Comparison of ENCODE assay signal across 8 mouse cellular contexts in the genomic region with DNA sequence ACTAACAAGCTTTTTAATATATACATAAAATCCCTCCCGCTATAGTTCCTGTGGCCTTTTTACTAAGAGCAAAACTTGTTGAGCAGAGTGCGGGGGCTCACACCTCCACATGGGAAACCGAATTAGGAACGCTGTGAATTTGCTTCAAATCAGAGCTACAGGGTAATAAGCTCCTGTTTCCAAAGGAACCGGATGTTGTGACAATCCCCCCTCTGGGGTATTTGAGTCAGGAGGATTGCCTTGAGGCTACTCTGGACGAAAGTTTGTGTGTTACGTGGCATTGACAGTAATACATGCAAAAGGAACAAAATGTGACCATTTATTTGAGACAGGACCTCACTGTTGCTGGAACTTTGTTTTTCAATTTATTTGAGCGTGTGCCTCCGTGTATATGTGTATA. TPM values are rescaled to one million over a fixed set of nuclear protein-coding genes. Genes with fewer than 3 reads are reported as not detected.
DNase-seq lines count a peak whose midpoint lies in the region; ATAC-seq and TF ChIP-seq lines count a peak whose summit lies in the region.

No protein-coding gene starts in this region.

- no peak for TF ChIP-seq CTCF in lung, adult 2 months (IDR thresholded peaks at IDR 0.05; ENCODE audit: insufficient read depth, low read length)

- ATAC-seq in embryonic facial prominence, embryonic 12.5 days (ENCODE audit: insufficient number of reproducible peaks, insufficient read depth, low FRiP score, low TSS enrichment) = no peak
- no peak for ATAC-seq in intestine, embryonic 16.5 days
- ATAC-seq in neural tube, embryonic 15.5 days (ENCODE audit: low FRiP score) = no peak
- no peak for ATAC-seq in cerebellum, adult (ENCODE audit: insufficient number of reproducible peaks, low FRiP score, low TSS enrichment)

- no peaks in the 10 kb centered on the region for H3K9me3 ChIP-seq in embryonic facial prominence, embryonic 12.5 days
- H3K9me3 ChIP-seq in intestine, embryonic 16.5 days (ENCODE audit: control insufficient read depth, low read length) = no peaks in the 10 kb centered on the region
- H3K9me3 ChIP-seq in neural tube, embryonic 15.5 days (replicated peaks) = no peaks in the 10 kb centered on the region

- H3K4me3 ChIP-seq in lung, adult 2 months (replicated peaks; ENCODE audit: extremely low read depth, low read depth, low read length) = peak overlapping the region; percentile 97
- H3K4me3 ChIP-seq in embryonic facial prominence, embryonic 12.5 days = peak overlapping the region; percentile 82
- peak overlapping the region; percentile 79 for H3K4me3 ChIP-seq in intestine, embryonic 16.5 days (ENCODE audit: low read length)
- H3K4me3 ChIP-seq in neural tube, embryonic 15.5 days (replicated peaks) = peak overlapping the region; percentile 78

- no peaks in the 10 kb centered on the region for H3K27me3 ChIP-seq in embryonic facial prominence, embryonic 12.5 days
- no peaks in the 10 kb centered on the region for H3K27me3 ChIP-seq in intestine, embryonic 16.5 days (replicated peaks; ENCODE audit: control insufficient read depth, insufficient read depth, low read length)
- H3K27me3 ChIP-seq in neural tube, embryonic 15.5 days (replicated peaks) = no peaks in the 10 kb centered on the region

- peak overlapping the region; percentile 73 for H3K4me2 ChIP-seq in embryonic facial prominence, embryonic 12.5 days (replicated peaks)
- peak overlapping the region; percentile 85 for H3K4me2 ChIP-seq in intestine, embryonic 16.5 days (ENCODE audit: low read depth, low read length)
- H3K4me2 ChIP-seq in neural tube, embryonic 15.5 days = peak overlapping the region; percentile 83

- 9% methylated on average over 9 of the region's 9 CpGs for WGBS in lung, adult 2 months
- 27% methylated on average over 9 of the region's 9 CpGs for WGBS in embryonic facial prominence, embryonic 12.5 days
- WGBS in intestine, embryonic 16.5 days = 22% methylated on average over 9 of the region's 9 CpGs
- WGBS in neural tube, embryonic 15.5 days = 32% methylated on average over 9 of the region's 9 CpGs

- H3K27ac ChIP-seq in embryonic facial prominence, embryonic 12.5 days = peak overlapping the region; percentile 98; the same call in 1 of the 2 replicates
- peak overlapping the region; percentile 99; the same call in 1 of the 2 replicates for H3K27ac ChIP-seq in intestine, embryonic 16.5 days (ENCODE audit: low read length)
- peak overlapping the region; percentile 97 for H3K27ac ChIP-seq in neural tube, embryonic 15.5 days (replicated peaks)

- H3K36me3 ChIP-seq in embryonic facial prominence, embryonic 12.5 days = peaks cover 41% of the 10 kb centered on the region
- peaks cover 15% of the 10 kb centered on the region for H3K36me3 ChIP-seq in intestine, embryonic 16.5 days (ENCODE audit: control insufficient read depth, insufficient read depth, low read length)
- peaks cover 41% of the 10 kb centered on the region for H3K36me3 ChIP-seq in neural tube, embryonic 15.5 days

- H3K4me1 ChIP-seq in lung, adult 2 months (ENCODE audit: control insufficient read depth, insufficient read depth, low read length) = peaks cover 9% of the 10 kb centered on the region
- H3K4me1 ChIP-seq in embryonic facial prominence, embryonic 12.5 days = peaks cover 14% of the 10 kb centered on the region
- H3K4me1 ChIP-seq in intestine, embryonic 16.5 days (ENCODE audit: control insufficient read depth, insufficient read depth, low read length) = peaks cover 20% of the 10 kb centered on the region
- H3K4me1 ChIP-seq in neural tube, embryonic 15.5 days = peaks cover 31% of the 10 kb centered on the region

- DNase-seq in lung, adult 2 months = no peak
- DNase-seq in lung, postnatal 10 days = no peak
- no peak for DNase-seq in right cerebral cortex, adult 2 months (ENCODE audit: low spot score in 2 of 2)
- no peak for DNase-seq in kidney, postnatal 14 days

- no peak for TF ChIP-seq POLR2A in lung, adult 2 months (IDR thresholded peaks at IDR 0.05; ENCODE audit: borderline replicate concordance, extremely low read depth, low read depth, low read length)

- peak overlapping the region; percentile 78 for H3K9ac ChIP-seq in embryonic facial prominence, embryonic 12.5 days
- H3K9ac ChIP-seq in intestine, embryonic 16.5 days (ENCODE audit: low read depth, low read length) = peak overlapping the region; percentile 93
- peak overlapping the region; percentile 66 for H3K9ac ChIP-seq in neural tube, embryonic 15.5 days (replicated peaks)

RNA-seq across cellular contexts. Expression of gene Dnajb1, which starts 1.1 kb away (rescaled TPM):
- 23.5 and 26.4 TPM in 2 replicates for polyA plus RNA-seq in lung, adult 2 months (2012; rRNA removed)
- polyA plus RNA-seq in embryonic facial prominence, embryonic 12.5 days (2016; fragmentation: Nextera tagmentation; extraction: Ambion mirVana) = 69.0 and 75.4 TPM in 2 replicates
- polyA plus RNA-seq in intestine, embryonic 16.5 days (2015; fragmentation: Nextera tagmentation; extraction: Ambion mirVana) = 46.7 and 52.0 TPM in 2 replicates
- polyA plus RNA-seq in neural tube, embryonic 15.5 days (2015; fragmentation: Nextera tagmentation; extraction: Ambion mirVana) = 57.9 and 63.1 TPM in 2 replicates

RNA-seq across cellular contexts. Expression of gene Tecr, which starts 1.3 kb away (rescaled TPM):
- 416 and 565 TPM in 2 replicates for polyA plus RNA-seq in lung, adult 2 months (2012; rRNA removed)
- polyA plus RNA-seq in embryonic facial prominence, embryonic 12.5 days (2016; fragmentation: Nextera tagmentation; extraction: Ambion mirVana) = 588 TPM in 2 replicates
- polyA plus RNA-seq in intestine, embryonic 16.5 days (2015; fragmentation: Nextera tagmentation; extraction: Ambion mirVana) = 660 and 691 TPM in 2 replicates
- polyA plus RNA-seq in neural tube, embryonic 15.5 days (2015; fragmentation: Nextera tagmentation; extraction: Ambion mirVana) = 1,464 and 1,650 TPM in 2 replicates

RNA-seq across cellular contexts. Expression of gene Ndufb7, which starts 42.6 kb away (rescaled TPM):
- polyA plus RNA-seq in lung, adult 2 months (2012; rRNA removed) = 269 and 286 TPM in 2 replicates
- polyA plus RNA-seq in embryonic facial prominence, embryonic 12.5 days (2016; fragmentation: Nextera tagmentation; extraction: Ambion mirVana) = 312 and 333 TPM in 2 replicates
- 418 and 429 TPM in 2 replicates for polyA plus RNA-seq in intestine, embryonic 16.5 days (2015; fragmentation: Nextera tagmentation; extraction: Ambion mirVana)
- polyA plus RNA-seq in neural tube, embryonic 15.5 days (2015; fragmentation: Nextera tagmentation; extraction: Ambion mirVana) = 344 and 362 TPM in 2 replicates

RNA-seq across cellular contexts. Expression of gene Gipc1, which starts 43.4 kb away (rescaled TPM):
- 58.6 and 67.0 TPM in 2 replicates for polyA plus RNA-seq in lung, adult 2 months (2012; rRNA removed)
- polyA plus RNA-seq in embryonic facial prominence, embryonic 12.5 days (2016; fragmentation: Nextera tagmentation; extraction: Ambion mirVana) = 207 and 212 TPM in 2 replicates
- polyA plus RNA-seq in intestine, embryonic 16.5 days (2015; fragmentation: Nextera tagmentation; extraction: Ambion mirVana) = 153 and 171 TPM in 2 replicates
- 116 and 118 TPM in 2 replicates for polyA plus RNA-seq in neural tube, embryonic 15.5 days (2015; fragmentation: Nextera tagmentation; extraction: Ambion mirVana)

RNA-seq across cellular contexts. Expression of gene Ptger1, which starts 57.4 kb away (rescaled TPM):
- 6.8 and 7.8 TPM in 2 replicates for polyA plus RNA-seq in lung, adult 2 months (2012; rRNA removed)
- polyA plus RNA-seq in embryonic facial prominence, embryonic 12.5 days (2016; fragmentation: Nextera tagmentation; extraction: Ambion mirVana) = 0.87 and 1.1 TPM in 2 replicates
- 1.2 and 1.5 TPM in 2 replicates for polyA plus RNA-seq in intestine, embryonic 16.5 days (2015; fragmentation: Nextera tagmentation; extraction: Ambion mirVana)
- polyA plus RNA-seq in neural tube, embryonic 15.5 days (2015; fragmentation: Nextera tagmentation; extraction: Ambion mirVana) = 0.95 and 1.00 TPM in 2 replicates
